Mouse (Mus musculus): ENCODE results near the gene D11Wsu47e. TPM values are rescaled to one million over a fixed set of nuclear protein-coding genes. Genes with fewer than 3 reads are reported as not detected.

The D11Wsu47e gene
- polyA plus RNA-seq, 1 experiment from 2014 or later, result 19.7 TPM

- no peak for ATAC-seq (ENCODE audit: borderline replicate concordance, extremely low read depth, low FRiP score, low TSS enrichment)
- Histone ChIP-seq H3K4me3 (no peak overlapping the region), H3K27ac (no peak overlapping the region), H3K4me1 (peaks cover 22% of the 10 kb centered on the region), H3K27me3 (no peaks in the 10 kb centered on the region), H3K36me3 (peaks cover 43% of the 10 kb centered on the region), H3K4me2 (no peak overlapping the region), H3K9ac (no peak overlapping the region), H3K9me3 (no peaks in the 10 kb centered on the region)
- WGBS, result 63% methylated on average over 4 of the region's 4 CpGs
Observed at GRCm38 (mm10) chr11:113667704-113668103, 16.5 kb upstream of the D11Wsu47e start.

- Histone ChIP-seq H3K27ac (no peak overlapping the region), H3K4me2 (no peak overlapping the region), H3K9me3 (no peaks in the 10 kb centered on the region), H3K9ac (no peak overlapping the region), H3K4me3 (no peak overlapping the region), H3K27me3 (no peaks in the 10 kb centered on the region), H3K36me3 (peaks cover 46% of the 10 kb centered on the region), H3K4me1 (peaks cover 22% of the 10 kb centered on the region)
- 81% methylated on average over 5 of the region's 5 CpGs for WGBS
- no peak for ATAC-seq (ENCODE audit: borderline replicate concordance, extremely low read depth, low FRiP score, low TSS enrichment)
Observed at GRCm38 (mm10) chr11:113668857-113669256, 15.4 kb upstream of the D11Wsu47e start.

GRCm38 (mm10) chr11:113669711-113670110 is 14.5 kb upstream of the D11Wsu47e start:
- no peaks in the 10 kb centered on the region for H3K9me3 ChIP-seq
- no peak overlapping the region for H3K27ac ChIP-seq
- H3K27me3 ChIP-seq, result no peaks in the 10 kb centered on the region
- H3K4me1 ChIP-seq, result peaks cover 22% of the 10 kb centered on the region
- 70% methylated on average over 4 of the region's 4 CpGs for WGBS
- peaks cover 47% of the 10 kb centered on the region for H3K36me3 ChIP-seq
- ATAC-seq (ENCODE audit: borderline replicate concordance, extremely low read depth, low FRiP score, low TSS enrichment), result no peak
- H3K4me2 ChIP-seq, result no peak overlapping the region
- no peak overlapping the region for H3K9ac ChIP-seq
- no peak overlapping the region for H3K4me3 ChIP-seq

- no peak for ATAC-seq (ENCODE audit: borderline replicate concordance, extremely low read depth, low FRiP score, low TSS enrichment)
- no peaks in the 10 kb centered on the region for H3K27me3 ChIP-seq
- H3K4me3 ChIP-seq, result no peak overlapping the region
- H3K36me3 ChIP-seq, result peaks cover 72% of the 10 kb centered on the region
- WGBS, result 87% methylated on average over 4 of the region's 4 CpGs
- H3K27ac ChIP-seq, result no peak overlapping the region
- H3K9ac ChIP-seq, result no peak overlapping the region
- no peak overlapping the region for H3K4me2 ChIP-seq
- H3K4me1 ChIP-seq, result peaks cover 3% of the 10 kb centered on the region; the same call in 1 of the 2 replicates
- no peaks in the 10 kb centered on the region for H3K9me3 ChIP-seq
Observed at GRCm38 (mm10) chr11:113673614-113674013, 10.6 kb upstream of the D11Wsu47e start.

- WGBS, result 88% methylated on average over 5 of the region's 5 CpGs
Observed at GRCm38 (mm10) chr11:113674595-113674994, 9.6 kb upstream of the D11Wsu47e start.

GRCm38 (mm10) chr11:113676847-113677246 is 7.4 kb upstream of the D11Wsu47e start:
- Histone ChIP-seq H3K9me3 (no peaks in the 10 kb centered on the region), H3K4me2 (no peak overlapping the region), H3K4me1 (peaks cover 9% of the 10 kb centered on the region; the same call in 1 of the 2 replicates), H3K27ac (no peak overlapping the region), H3K9ac (no peak overlapping the region), H3K27me3 (no peaks in the 10 kb centered on the region), H3K4me3 (no peak overlapping the region), H3K36me3 (peaks cover 52% of the 10 kb centered on the region)
- ATAC-seq (ENCODE audit: borderline replicate concordance, extremely low read depth, low FRiP score, low TSS enrichment), result no peak
- 88% methylated on average over 2 of the region's 2 CpGs for WGBS

More at GRCm38 (mm10) chr11:113674595-113674994, 9.6 kb upstream of the D11Wsu47e start:
- H3K4me1 ChIP-seq, result no peaks in the 10 kb centered on the region
- peaks cover 69% of the 10 kb centered on the region for H3K36me3 ChIP-seq
- H3K4me2 ChIP-seq, result no peak overlapping the region
- no peak overlapping the region for H3K27ac ChIP-seq
- H3K4me3 ChIP-seq, result no peak overlapping the region
- no peak overlapping the region for H3K9ac ChIP-seq
- no peak for ATAC-seq (ENCODE audit: borderline replicate concordance, extremely low read depth, low FRiP score, low TSS enrichment)
- no peaks in the 10 kb centered on the region for H3K9me3 ChIP-seq
- H3K27me3 ChIP-seq, result no peaks in the 10 kb centered on the region

GRCm38 (mm10) chr11:113677378-113677777 is 6.8 kb upstream of the D11Wsu47e start:
- Histone ChIP-seq H3K4me1 (peaks cover 14% of the 10 kb centered on the region), H3K4me3 (no peak overlapping the region), H3K4me2 (no peak overlapping the region), H3K27me3 (no peaks in the 10 kb centered on the region), H3K9me3 (no peaks in the 10 kb centered on the region), H3K27ac (no peak overlapping the region), H3K36me3 (peaks cover 49% of the 10 kb centered on the region), H3K9ac (no peak overlapping the region)
- WGBS, result 93% methylated on average over 2 of the region's 2 CpGs
- no peak for ATAC-seq (ENCODE audit: borderline replicate concordance, extremely low read depth, low FRiP score, low TSS enrichment)

GRCm38 (mm10) chr11:113678373-113678772 is 5.8 kb upstream of the D11Wsu47e start:
- Histone ChIP-seq H3K4me2 (no peak overlapping the region), H3K36me3 (peaks cover 39% of the 10 kb centered on the region), H3K27me3 (no peaks in the 10 kb centered on the region), H3K9me3 (no peaks in the 10 kb centered on the region), H3K9ac (no peak overlapping the region), H3K4me3 (no peak overlapping the region), H3K27ac (no peak overlapping the region), H3K4me1 (peaks cover 18% of the 10 kb centered on the region)
- ATAC-seq (ENCODE audit: borderline replicate concordance, extremely low read depth, low FRiP score, low TSS enrichment), result no peak
- 78% methylated on average over 8 of the region's 8 CpGs for WGBS

- Histone ChIP-seq H3K36me3 (peaks cover 14% of the 10 kb centered on the region), H3K27me3 (no peaks in the 10 kb centered on the region), H3K4me3 (no peak overlapping the region), H3K27ac (no peak overlapping the region), H3K9ac (no peak overlapping the region), H3K9me3 (no peaks in the 10 kb centered on the region), H3K4me2 (no peak overlapping the region), H3K4me1 (peaks cover 25% of the 10 kb centered on the region)
- no peak for ATAC-seq (ENCODE audit: borderline replicate concordance, extremely low read depth, low FRiP score, low TSS enrichment)
- whole genome bisulfite sequencing, result 71% methylated on average over 2 of the region's 2 CpGs
Observed at GRCm38 (mm10) chr11:113680954-113681353, 3.3 kb upstream of the D11Wsu47e start.

- Histone ChIP-seq H3K4me1 (peaks cover 29% of the 10 kb centered on the region), H3K36me3 (peaks cover 4% of the 10 kb centered on the region; the same call in 1 of the 2 replicates), H3K4me2 (peak overlapping the region; percentile 83; the same call in 1 of the 2 replicates), H3K9ac (no peak overlapping the region), H3K27me3 (no peaks in the 10 kb centered on the region), H3K27ac (no peak overlapping the region), H3K9me3 (no peaks in the 10 kb centered on the region), H3K4me3 (peak overlapping the region; percentile 99)
- ATAC-seq (ENCODE audit: borderline replicate concordance, extremely low read depth, low FRiP score, low TSS enrichment), result no peak
Observed at GRCm38 (mm10) chr11:113681979-113682378, 2.2 kb upstream of the D11Wsu47e start.

- H3K4me1 ChIP-seq, result peaks cover 30% of the 10 kb centered on the region
- WGBS, result under 1% methylated on average over 38 of the region's 38 CpGs
Observed at GRCm38 (mm10) chr11:113682897-113683626, 1.1 kb upstream of the D11Wsu47e start.

GRCm38 (mm10) chr11:113683627-113683956 is 620 bp upstream of the D11Wsu47e start:
- Histone ChIP-seq H3K4me3 (peak overlapping the region; percentile 99), H3K9me3 (no peaks in the 10 kb centered on the region), H3K4me2 (peak overlapping the region; percentile 83), H3K36me3 (peaks cover 7% of the 10 kb centered on the region), H3K4me1 (peaks cover 30% of the 10 kb centered on the region), H3K27ac (peak overlapping the region; percentile 96), H3K9ac (peak overlapping the region; percentile 90), H3K27me3 (no peaks in the 10 kb centered on the region)
- peak; percentile 62 for ATAC-seq (ENCODE audit: borderline replicate concordance, extremely low read depth, low FRiP score, low TSS enrichment)
- 0% methylated on average over 27 of the region's 38 CpGs for WGBS

More at GRCm38 (mm10) chr11:113682897-113683626, 1.1 kb upstream of the D11Wsu47e start:
- peak overlapping the region; percentile 83 for H3K4me2 ChIP-seq
- peaks cover 1% of the 10 kb centered on the region; the same call in 1 of the 2 replicates for H3K36me3 ChIP-seq
- ATAC-seq (ENCODE audit: borderline replicate concordance, extremely low read depth, low FRiP score, low TSS enrichment), result peak; percentile 58
- H3K9ac ChIP-seq, result peak overlapping the region; percentile 90
- peak overlapping the region; percentile 99 for H3K4me3 ChIP-seq
- no peaks in the 10 kb centered on the region for H3K27me3 ChIP-seq
- peak overlapping the region; percentile 96 for H3K27ac ChIP-seq
- H3K9me3 ChIP-seq, result no peaks in the 10 kb centered on the region
